Mouse (Mus musculus) frontal cortex, postnatal 25 days (tissue): ENCODE measurements around the gene Pde6c.

Source experiments
- DNase-seq, 2 experiments: peaks; one replicate each; pipeline ENCODE4 v3.0.0; 2022; ENCODE audit warnings: low spot score in 2 of 2

The Pde6c gene

DNA sequence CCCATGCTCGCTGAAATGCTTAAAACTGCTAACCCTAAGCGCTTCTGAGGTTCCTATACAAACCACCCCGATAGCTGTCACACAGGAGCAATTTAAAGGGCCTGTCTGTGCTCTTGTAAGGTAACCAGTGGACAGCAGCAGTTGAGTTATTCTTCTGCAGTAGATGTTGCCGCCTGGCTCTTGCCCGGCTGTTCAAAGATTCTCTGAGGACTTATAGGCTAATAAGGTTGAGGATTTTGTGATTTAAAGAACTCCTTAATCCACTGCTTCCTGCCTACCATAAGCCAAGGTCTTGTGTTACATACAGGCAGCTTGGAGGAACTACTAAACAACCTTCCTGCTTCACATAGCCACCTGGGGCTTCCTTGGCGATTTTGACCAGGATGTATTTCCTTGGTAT is at the start of gene Pde6c:
Pde6c (plus strand) TSS at position 301 of the 400 bp plus-strand sequence.
- DNase-seq, result no peak

DNA sequence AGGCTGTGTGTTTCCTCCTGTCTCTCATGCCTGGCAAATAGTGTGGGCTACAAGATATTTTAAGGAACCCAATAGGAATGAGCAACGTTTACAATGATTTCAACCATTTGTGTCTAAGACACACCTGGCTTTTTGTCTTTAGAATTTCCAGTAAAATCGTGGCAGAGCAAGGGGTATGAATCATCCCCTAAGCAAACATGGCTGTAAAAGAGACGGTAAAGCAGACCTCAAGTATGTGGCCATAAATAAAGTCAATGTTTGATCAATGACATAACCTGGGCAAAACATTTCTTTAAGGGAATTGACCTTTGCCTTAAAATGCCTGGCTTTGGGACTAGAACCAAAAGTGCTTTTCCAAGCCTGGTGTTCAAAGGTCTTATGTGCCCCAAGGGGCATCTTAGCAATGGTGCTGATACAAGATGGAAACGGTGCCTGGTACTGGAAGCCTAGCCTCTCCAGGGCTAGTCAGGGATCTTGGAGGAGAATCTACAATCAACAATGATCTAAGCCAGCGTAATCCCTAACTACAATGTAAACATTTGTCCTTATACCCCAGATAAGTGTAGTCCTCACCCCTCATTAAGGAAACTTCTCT is 49.6 kb upstream of the Pde6c start:
- DNase-seq, result no peak

DNA sequence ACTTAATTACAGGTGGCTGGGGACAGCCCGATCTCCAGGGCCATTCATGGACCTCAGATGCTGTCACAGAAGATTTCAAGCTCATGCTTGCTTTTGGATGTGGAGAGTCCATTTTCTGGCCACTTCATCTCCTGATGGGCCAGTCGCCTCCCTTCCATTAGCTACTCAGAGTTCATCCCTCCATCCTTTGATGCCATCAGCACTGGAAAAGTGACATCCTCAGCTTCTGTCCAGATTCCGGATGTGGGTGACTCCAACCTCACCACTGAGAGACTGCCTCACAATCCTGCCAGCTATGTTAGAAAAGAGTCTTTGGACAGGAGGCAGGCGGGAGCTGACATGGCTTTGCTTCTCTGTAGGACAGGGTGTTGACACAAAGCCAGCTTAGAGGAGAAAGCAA is 46.7 kb upstream of the Pde6c start:
- no peak for DNase-seq

DNA sequence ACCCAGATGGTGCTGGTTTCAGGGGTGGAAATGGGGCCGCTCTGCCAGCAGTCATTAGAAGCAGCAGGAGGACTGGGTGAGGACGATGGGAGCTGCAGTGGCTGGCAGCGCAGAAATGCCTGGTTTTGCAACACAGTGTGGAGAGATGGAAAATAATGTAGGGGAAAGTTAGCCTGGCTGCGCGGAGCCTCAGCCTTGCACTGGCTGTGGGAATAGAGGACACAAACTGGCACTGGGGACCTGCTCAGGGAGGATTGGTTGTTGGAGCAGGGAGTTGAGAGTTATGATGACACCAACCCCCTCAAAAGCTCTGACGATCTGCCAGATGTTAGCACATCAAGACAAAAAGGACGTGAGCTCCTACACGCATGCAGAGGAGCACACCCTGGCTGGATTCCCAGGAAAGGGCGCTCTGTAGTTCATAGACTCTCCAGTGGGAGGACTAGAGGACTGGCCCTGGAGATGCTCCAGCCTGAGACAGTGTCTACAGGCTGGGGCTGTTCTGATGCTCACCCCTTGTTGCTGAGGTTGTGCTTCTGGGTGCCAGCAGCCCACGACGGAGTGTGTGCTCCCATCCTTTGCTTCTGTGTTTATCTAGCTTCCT is 45.5 kb upstream of the Pde6c start:
- peak; percentile 4 to 11 for DNase-seq

DNA sequence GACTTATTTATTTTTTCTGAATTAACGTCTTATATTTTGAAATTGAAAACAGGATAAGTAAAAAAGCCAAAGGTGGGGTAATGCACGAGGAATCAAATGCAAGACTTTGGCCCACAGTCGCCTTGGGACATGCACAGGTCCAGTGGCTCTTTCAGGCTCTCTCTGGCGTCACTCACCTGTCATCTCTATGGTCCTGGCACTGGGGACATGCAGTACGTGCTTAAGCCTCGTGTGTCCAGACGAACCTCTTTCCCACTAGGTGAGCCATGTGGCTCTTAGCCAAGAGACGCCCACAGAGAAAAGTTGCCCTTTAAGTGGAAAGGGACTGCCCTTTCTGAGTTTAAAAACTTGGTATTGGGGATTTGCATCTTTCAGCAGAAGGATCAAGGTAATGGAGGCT is 43.2 kb upstream of the Pde6c start:
- no peak for DNase-seq

DNA sequence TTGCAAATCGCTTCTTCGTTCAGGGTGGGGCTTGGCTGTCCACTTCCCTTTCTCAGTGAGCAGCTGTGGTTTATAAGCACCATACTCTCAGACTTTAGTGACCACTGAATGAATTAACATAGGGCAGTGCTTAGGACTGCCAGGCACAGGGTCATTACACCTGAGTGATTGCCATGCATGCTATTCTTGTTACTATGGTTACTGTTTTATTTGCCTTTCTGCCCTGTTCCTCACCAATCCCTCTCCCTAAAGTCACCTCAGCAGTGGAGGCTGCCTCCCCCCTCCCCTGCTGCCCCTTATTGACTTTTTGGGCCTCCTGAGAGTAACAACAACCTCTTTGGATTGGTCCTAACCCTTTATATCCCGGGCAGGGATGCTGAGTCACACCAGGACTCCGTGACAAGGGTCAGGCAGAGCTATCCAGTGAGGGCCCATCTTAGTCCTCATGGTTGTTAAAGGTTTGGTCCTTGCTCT is 41.0 kb upstream of the Pde6c start:
- DNase-seq, result no peak

DNA sequence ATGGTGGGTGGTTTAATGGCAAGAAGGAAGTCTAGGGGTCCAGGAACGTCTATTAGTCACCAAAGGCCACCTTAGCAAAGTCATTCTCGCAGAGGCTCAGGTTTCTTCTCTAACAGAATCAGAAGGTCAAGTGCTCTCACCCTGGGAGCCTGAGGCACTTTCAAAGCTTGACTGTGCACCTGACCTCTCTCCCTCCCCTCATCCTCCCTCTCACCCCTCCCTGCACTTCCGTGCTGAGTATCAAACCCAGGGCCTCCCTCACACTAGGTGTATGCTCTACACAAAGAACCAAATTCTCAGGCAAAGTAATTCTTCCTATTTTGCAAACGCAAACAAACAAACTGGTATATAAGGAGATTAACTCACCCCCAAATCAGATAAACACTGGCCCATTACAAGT is 36.4 kb upstream of the Pde6c start:
- DNase-seq, result no peak

DNA sequence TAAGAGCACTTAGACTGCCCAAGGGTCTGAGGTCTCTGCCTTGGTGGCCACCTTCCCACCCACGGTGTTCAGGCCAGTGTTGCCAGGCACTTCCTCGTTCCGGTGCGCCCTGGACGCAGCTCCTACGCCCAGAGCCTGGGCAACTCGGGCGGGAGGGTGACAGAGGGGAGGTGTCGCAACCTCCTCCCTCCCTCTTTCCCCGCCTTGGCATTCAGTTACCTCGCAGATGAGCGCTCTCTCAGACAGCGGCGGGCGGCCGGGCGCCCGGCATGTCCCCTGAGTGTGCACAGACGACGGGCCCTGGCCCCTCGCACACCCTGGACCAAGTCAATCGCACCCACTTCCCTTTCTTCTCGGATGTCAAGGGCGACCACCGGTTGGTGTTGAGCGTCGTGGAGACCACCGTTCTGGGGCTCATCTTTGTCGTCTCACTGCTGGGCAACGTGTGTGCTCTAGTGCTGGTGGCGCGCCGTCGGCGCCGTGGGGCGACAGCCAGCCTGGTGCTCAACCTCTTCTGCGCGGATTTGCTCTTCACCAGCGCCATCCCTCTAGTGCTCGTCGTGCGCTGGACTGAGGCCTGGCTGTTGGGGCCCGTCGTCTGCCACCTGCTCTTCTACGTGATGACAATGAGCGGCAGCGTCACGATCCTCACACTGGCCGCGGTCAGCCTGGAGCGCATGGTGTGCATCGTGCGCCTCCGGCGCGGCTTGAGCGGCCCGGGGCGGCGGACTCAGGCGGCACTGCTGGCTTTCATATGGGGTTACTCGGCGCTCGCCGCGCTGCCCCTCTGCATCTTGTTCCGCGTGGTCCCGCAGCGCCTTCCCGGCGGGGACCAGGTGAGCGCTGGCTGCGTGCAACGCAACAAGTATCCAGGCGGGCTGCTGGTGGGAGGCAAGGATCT is 35.5 kb upstream of the Pde6c start, which contains the start of gene Ffar4:
Ffar4 (plus strand) TSS at position 214 of the 901 bp plus-strand sequence.
- DNase-seq, result no peak

DNA sequence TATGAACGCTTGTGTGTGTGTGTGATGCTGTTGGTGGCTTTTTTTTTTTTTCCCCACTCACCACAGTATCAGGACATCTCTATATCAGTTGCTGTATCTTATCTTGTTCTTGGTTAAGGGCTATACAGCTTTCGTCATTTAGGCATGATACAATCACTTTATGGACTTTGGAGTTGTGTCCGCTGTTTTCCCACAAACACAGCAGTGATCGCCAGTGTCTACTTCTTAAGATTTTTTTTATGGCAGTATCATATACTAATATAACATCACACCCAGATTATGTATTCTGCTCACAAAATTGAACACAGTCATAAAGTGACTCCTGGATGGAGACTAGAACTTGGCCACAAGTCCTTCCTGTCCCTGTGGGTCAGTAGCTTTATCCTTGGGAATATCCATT is 24.7 kb upstream of the Pde6c start:
- DNase-seq, result no peak

DNA sequence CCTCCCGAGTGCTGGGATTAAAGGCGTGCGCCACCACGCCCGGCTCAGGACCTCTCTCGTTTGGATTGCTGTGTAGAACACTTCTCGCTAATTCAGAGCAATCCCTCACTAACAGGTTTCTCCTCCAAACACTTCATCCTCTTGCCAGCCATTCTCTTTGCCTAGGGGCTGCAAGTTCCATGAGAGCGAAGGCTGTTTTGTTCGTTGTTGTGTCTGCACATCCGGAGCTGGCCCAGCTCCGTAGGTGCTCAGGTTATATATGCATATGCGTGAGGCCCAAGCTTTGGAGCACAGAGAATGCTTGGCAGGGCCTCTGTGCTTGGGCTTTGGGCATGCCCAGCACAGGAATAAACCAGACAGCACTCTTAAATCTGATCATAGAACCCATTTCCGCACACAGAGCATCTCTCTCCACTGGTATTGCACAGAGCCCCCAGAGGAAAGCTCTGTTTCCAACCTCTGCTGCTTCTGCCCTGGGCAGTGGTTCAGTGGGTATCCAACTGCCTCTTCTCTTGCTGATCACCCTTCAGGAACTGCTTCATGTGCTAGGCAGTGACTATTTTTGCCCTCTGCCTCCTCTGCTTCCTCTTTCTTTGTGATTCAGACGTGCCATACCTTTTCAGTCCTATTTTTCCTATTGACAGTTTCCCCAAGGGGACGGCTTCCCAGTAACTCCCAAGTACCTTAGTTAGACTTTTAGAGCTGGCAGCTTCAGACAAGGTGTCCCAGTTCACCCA is 22.9 kb upstream of the Pde6c start:
- no peak for DNase-seq

DNA sequence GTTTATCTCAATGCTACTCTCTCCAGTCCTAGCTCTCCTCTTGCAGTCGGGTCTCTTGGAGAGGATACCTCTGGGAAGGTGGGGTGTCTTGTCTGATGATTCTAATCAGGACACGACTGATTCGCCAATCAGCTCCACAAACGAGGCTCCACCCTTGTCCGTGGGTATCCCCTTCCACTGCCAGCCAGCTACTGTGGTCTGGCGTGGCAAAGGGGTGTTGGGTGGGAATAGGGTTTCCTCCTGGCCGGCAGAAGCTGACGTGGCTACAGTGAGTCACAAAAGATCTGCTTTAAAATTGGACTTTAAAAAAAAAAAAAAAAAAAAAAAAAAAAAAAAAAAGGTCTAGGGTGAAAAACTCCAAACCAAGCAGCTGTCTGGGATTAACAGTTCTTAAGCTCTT is 21.5 kb upstream of the Pde6c start:
- DNase-seq, result no peak

DNA sequence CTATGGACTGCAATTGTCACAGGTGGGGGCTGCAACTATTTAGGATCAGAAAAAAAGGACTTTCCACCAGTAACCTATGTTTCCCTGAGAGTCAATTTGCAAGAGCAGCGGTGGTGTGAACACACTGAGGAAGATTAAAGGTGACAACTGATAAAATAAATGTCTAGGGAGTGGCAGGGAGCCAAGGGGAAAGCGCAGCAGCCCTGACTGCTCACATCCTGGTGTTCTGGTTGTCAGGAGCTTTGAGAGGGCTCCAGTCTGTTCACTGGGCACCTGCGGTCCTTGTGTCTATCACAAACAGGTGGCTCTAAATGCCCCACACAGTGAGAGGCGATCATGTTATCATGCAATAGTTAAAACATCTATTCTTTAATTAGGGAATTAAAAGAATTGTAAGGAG is 20.0 kb upstream of the Pde6c start:
- DNase-seq, result no peak

DNA sequence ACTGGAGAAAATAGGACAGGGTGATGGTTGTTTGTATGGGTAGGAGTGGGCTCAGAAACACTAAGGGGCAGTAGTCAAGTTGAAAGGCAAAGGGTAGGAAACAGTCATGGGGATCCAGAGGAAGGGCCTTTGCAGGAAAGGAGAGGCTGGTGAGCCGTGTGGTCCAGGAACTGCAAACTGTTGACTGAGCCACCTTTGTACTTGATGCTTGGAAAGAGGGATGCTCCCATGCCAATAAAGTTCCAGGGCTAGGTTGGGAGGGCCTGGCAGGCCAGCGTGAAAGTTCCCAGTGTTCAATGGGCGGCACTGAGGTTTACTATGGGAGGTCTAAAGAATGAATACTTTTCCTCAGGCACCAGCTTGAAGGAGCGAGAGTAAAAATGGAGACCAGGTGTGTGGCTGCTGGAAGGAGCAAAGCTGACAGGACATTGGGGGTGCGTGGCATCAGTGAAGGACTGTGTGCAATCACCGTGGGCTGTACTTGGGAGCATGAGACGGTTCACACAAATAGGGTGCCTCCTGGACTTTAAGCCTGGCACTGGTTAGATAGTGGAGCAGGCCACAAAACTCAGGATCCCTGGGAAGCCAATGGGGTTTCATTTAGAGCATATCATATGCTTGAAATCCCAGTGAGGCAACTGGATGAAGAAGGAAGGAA is 17.6 kb upstream of the Pde6c start:
- no peak for DNase-seq

DNA sequence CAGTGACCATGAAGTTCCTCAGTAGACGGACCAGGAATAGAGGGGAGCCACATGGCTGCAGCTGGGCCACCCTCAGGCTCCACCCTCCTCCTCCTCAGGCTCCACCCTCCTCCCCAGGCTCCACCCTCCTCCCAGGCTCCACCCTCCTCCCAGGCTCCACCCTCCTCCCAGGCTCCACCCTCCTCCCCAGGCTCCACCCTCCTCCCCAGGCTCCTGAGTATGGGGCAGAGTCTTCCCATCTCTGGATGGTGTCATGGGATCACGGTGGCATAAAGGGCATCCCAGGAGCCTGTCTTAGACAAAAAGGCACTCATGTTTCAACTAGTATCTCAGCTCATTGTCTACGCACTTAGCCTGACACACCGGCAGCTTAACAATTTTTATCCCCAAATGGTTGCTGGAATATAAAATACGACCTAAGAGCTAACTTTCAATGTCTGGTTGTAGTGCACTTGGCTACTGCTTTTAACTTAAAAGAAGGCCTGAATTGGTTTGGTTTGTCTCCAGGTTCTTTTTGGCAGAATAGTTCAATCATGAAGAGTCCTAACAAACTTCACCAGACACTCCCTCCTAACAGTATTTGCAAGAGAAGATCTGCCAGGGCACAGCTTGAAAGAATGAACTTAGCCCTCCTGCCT is 12.3 kb upstream of the Pde6c start:
- DNase-seq, result no peak

DNA sequence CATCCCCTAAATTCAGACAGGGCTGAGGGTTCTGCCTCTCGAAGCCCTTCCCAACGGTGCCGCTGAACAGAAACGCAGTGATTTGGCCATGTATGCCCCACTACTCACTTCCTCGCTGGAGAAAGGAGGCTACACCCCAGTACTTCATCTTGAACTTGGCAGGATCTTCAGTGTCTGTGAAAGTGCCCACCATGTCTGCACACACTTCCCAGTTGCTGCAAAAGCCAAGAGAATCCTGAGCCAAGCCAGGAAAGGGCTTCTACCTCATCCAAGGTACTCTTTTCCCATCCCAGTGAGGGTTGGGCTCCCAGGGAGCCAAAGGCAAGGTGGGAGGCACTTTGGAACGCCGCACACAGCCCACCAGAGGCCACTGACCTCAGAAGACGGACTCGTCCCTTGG is 8.7 kb upstream of the Pde6c start:
- DNase-seq, result no peak

DNA sequence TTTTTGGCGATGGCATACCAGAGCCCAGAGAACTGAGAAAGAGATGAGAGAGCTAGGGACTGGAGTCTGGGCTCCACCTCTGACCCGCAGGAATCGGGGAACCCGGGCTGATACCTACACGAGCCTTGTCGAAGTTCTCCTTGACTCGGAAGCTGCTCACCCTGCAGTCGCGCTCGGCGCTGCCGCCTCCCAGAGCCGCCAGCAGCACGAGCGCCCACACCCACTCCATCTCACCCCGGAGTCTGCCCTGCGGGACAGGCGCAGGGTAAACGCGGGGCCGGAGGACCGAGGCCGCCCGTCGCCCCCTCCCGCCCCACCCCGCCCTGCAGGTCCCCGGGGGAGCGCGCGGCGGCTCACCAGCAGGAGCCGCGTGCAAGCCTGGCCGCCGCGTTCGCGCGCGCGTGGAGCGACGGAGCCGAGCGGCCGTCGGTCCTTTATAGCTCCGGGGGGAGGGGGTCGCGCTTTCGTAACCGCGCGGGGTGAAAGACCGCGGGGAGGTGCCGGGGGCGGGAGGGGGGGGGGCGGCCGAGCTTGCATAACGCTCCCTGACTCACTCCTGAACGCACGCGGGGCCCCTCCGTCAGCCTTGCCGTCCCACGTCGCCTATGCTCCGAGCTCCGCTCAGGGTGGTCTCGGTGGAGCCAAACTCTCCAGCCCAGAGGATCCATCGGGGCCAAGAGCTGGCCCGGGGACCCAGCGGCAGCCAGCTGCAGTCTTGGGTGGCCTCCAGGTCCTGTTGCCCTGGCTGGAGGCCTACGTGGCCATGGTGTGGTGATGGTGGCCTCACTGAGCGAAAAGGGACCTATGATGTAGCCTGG is 8.0 kb upstream of the Pde6c start:
- no peak for DNase-seq

DNA sequence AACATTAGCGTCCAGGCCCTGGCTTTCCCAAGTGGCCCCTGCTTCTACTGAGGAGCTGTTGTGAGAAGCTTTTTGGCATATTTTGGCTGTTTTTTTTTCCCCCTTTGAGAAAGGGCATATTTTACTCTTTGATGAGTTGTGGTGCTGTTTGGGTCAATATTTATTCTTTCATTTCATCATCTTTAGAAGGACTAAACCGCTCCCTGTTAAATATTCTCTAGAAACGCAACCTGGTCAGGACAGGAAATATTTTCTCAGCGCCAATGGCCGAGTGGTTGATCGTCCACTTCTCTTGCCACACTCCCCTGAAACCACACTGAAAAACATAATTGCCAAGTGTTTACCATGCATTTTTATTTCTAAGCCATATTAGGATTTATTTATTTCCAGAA is 7.4 kb upstream of the Pde6c start, which contains the start of gene Rbp4:
Rbp4 (minus strand) TSS at position 63 of the 392 bp plus-strand sequence.
- DNase-seq, result no peak

DNA sequence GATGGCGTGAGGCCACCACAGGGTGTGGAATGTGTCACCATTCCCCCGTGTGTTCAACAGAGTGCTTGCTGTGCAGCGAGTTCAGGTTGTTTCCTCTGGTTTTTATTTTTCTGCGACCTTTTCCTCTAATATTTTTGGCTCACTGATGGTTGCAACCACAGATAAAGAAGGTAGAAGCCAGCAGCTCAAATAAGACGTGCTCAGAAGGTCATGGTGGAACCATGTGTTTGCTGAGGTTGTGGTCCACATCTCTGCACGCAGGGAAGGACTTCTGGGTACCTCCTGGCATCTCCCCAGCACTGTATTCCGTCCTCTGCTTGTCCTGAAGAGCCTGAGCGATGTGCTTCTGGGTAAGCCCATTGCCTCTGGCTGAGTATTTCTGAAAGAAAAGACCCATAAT is 5.9 kb upstream of the Pde6c start:
- no peak for DNase-seq

DNA sequence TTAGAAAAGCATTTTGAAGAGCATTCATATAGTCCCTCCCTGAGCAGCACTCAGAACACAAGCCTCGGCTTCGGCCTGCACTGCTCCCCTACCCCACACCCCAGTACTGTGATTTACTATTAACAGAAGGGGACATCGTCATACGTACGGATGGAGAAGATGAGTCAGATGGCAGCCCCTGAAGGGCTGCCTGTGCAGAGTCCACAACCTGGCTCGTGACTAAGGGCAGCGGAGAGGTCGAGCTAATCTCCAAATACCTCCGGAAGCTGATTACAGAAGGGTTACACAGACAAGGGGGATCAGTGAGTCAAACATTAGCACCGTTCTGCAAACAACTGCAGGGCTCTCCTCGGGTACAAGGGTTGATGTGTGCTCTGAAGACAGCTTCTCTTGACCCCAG is 1.4 kb downstream of the Pde6c start:
- no peak for DNase-seq

DNA sequence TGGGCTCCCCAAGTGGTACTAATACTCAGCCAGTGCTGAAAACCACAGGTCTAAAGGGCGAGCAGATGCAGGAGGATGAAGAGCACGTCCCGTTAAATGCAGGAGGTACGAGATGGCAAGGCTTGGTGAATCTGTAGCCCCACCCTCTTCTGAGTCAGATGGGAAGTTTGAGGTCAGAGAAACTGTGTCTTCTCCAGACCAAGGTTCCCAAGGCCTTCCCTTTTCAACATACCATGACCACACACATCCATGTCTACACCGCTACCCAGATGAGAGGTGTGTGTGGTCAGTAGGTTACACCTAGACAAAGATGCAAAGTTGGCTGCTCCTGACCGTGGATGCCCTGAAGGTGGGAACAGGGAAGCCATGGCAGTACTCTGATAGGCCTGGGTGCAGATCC is 2.2 kb downstream of the Pde6c start:
- DNase-seq, result no peak
